Mouse (Mus musculus) inflammation-experienced regulatory T-cells, adult 16 weeks (primary cell): ENCODE results near the gene Btg4. TPM values are rescaled to one million over a fixed set of nuclear protein-coding genes. Genes with fewer than 3 reads are reported as not detected.

Experiments
- polyA plus RNA-seq: library from polyadenylated mRNA; unstranded; fragments of 100-300 nt; shearing (Covaris generic); gene quantifications from one replicate; pipeline ENCODE4 v1.2.1, GENCODE M21; 2017

The Btg4 gene
- polyA plus RNA-seq, result 0.38 TPM

DNA sequence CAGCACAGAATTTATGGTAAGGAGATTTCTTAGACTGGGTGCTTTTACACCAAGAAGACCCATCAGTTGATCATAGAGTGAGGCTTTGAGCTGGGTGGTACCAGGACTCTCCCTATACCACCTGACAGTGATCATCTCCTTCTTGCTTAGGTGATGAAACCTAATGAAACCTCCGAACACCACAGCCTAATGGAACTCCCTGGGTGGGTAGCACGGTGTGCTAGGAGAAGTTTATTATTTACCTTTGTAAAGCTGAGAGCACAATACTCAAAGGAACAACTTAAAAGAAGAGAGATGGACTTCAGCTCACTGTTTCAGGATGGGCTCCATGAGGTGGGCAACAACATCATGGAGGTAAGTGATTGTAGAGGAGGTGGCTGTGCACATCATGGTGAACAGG lies at the start of gene Btg4:
Gene Btg4, plus strand, starts transcription at position 301 of the 400 bp plus-strand sequence.

GRCm38 (mm10) chr9:51076979-51077315 lies 16.2 kb downstream of the Btg4 start, which contains the start of gene Layn:
Gene Layn (minus strand): TSS chr9:51077094.

GRCm38 (mm10) chr9:51101756-51102425 lies 41.2 kb downstream of the Btg4 start, which contains the start of gene 4833427G06Rik:
Gene 4833427G06Rik (minus strand): TSS chr9:51102078.

DNA sequence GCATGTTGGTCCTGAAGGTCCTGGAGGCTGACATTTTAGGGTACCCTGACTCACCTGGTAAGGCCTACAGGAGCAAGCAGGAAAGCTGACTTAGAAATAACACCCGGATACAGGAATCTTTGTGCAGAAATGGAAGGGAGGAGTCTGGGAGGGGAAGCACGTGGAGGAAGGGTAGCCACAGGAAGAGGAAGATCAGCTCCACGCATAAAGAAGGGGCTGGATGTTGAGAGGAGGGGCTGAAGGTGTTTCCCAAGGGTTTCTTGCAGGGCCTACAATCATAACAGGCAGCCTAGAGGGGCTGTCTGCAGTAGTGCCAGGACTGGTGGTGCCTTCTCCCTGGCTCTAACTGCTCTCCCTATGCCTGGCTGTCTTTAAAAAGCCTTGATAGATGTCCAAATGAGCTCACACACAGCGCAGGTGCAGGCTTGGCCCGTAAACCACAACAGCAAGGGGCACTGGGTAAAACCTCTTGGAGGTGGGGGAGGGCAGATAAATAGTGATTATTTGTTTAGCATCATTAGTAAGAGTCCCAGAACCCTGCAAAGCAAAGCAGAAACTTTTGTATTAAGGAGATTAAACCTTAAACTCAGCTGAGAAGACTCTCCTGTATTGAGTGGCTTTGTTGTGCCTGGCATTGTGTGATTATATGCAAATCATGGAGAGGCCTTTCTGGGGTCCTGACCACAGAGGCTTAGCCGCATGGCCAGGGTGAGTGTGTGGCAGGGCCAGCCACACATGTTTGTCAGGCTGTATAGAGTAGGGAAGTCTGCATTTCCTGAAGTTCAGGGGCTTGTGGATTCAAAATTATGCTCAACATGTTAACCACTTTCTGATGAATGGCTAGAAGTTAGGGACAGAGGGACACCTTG lies 104.8 kb downstream of the Btg4 start, which contains the start of gene Gm32742:
Gene Gm32742, minus strand, starts transcription at position 206 of the 869 bp plus-strand sequence.

Other genes with a start within 250 kb of the Btg4 start
- gene Ppp2r1b, start 215.6 kb upstream of the Btg4 start, polyA plus RNA-seq, result 91.9 TPM
- 23.7 TPM for gene Sik2, start 51.8 kb upstream of the Btg4 start, polyA plus RNA-seq
- not detected for gene Layn, start 16.2 kb downstream of the Btg4 start, polyA plus RNA-seq
- not detected for gene 4833427G06Rik, start 41.2 kb downstream of the Btg4 start, polyA plus RNA-seq
- gene Gm32742, start 104.6 kb downstream of the Btg4 start, polyA plus RNA-seq, result not detected
- gene Pou2af1, start 152.8 kb downstream of the Btg4 start, polyA plus RNA-seq, result 13.6 TPM
- gene Colca2, start 217.7 kb downstream of the Btg4 start, polyA plus RNA-seq, result 0.38 TPM